Mouse (Mus musculus) gastrocnemius, adult 18-20 months (tissue): ENCODE measurements around the gene Pop4. TPM values are rescaled to one million over a fixed set of nuclear protein-coding genes. Genes with fewer than 3 reads are reported as not detected.

Experiments used
- DNase-seq: peaks from one replicate; pipeline ENCODE4 v3.0.0; 2021; ENCODE audit warnings: low spot score
- total RNA-seq, 2 experiments: library from RNA; stranded (reverse); gene quantifications; 2 replicates each; pipeline ENCODE4 v1.2.3; 2021

Pop4 gene
- total RNA-seq, 2 experiments from 2014 or later = 6.1 to 7.5 TPM

DNA sequence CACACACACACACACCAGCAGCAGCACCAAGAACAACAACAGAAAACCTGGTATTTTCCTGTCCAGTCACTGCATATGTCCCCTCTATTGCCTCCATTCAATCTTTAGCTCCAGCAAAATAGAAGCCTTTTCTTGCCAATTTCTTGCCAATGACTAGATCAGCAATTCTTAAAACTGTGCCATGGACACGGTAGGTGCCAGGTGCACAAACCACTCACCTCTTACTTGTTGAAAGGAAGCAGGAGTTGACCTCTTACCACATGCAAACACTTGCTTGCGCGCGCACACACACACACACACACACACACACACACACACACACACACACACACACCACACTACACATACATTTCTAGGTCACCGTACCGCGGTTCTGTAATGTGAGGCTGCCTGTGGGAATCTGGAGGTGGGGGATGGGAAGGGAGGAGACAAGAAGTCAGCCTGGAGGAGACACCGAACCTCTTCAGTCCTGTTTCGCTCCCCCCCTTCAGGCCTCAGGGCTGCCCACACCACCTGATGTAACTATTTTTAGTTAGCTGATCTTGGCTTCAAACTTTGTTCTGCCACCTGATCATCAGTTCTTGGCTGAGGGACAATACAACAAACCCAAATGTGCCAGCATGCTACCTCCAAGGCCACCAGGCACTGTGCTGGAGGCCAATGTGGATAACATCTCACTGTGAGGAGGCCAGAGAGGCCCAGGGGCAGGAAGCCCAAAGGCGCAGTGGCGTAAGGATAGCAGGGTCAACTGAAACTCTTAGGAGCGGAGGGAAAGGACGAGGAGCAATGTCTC, 46.5 kb downstream of the Pop4 start:
- DNase-seq = peak; percentile 87

DNA sequence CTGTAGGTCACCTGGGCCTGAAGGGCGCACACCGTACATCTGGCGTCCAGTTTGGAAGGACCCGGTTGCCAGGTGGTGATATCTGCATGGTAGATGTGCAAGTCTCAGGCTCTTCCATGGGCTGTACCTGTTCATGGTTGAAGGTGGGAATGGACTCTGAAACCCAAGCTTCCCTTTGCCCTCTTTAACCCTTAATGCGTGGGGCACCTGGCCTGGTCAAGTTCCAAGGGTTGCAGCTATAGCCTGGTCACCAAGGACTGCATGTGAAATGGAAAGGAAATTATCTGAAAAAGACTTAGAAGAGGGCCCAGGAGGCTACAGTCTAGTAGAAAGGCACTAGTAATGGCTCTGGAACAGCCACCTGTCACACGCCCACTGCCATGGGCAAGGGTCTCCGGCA, 50.4 kb downstream of the Pop4 start:
- DNase-seq = no peak

DNA sequence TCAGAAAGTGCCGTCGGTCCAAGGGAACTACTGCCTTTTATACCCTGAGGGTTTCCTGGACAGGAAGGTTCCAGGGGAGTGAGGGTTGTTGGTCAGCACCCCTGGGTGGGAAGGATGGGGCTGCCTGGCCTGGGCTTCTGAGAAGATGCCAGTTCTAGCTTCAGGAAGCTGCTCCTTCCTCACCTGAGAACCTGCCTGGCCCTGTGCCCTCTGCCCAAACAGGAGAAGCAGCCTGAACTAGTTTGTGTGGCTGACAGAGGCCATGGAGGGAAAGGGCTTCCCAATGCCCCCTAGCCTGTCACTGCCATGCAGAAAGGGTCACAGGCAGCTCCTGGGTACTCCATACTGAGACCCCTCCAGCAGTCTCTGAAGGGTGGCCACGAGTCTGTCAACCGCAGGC, 51.7 kb downstream of the Pop4 start:
- DNase-seq = no peak

DNA sequence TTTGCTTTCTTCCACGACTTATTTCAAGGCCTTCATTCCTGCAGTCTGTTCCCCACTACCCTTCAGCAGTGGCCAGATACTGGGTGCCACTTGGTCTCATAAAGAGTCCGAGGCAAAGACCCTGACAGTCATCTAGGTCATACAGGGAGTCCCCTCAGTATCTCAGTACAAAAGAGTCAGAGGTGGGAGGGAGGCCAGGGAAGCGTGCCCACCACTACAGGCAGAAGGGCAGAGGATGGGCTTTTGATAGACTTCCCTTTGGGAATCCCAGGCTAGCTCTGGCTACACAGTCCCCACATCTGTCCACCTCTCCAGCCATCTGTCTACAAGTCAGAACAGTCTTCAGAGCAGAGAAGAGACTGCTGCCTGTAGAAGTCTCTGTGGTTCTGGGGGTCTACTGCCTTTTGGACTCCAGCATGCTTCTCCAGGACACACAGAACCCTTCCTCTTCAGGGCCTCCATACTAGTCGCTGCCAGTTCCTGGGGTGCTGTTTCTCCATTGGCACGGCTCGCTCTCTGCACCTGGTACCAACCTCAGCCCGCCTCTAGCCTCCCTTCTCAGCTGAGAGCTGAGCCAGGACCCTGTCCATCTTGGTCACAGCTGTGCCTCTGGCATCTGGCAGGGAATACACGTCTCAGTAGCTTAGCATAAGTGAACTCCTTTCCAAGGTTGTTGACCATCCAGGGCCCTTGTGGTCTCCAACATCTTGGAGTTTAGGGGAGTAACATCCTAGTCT, 52.4 kb downstream of the Pop4 start:
- no peak for DNase-seq

DNA sequence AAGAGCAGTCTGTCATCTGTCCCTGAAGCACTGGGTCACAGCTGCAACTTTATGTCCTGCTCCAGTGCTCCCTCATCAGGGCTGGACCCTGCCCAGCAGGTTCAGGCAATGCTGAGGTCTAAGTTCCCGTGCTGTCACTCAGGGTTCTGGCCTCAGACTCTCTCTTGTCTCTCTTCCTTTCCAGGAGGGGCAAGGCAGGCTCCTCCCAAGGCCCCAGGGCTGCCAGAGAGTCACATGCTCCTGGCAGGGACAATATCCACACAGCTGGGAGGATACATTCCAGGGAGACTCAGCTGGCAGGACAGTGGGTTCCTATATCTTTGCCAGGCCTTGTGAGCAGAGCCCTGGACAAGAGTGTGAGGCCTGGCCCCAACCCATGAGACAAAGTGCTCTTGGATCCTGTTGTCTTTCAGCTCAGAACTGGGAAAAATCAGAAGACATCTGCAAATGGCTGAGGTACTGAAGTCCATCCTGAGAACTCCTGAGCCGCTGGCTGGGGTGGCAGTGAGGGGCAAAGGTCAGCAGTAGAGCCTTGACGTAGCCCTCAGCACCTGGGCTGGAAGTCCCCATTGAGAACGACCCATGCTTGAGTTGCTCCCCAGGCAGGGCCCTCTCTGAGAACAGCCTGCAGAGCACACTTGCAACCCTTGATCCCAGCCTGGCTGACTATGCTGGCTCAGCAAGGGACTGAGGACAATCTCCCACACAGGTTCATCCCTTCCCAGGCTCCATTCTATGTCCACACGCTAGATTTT, 53.6 kb downstream of the Pop4 start:
- DNase-seq = peak; percentile 97

DNA sequence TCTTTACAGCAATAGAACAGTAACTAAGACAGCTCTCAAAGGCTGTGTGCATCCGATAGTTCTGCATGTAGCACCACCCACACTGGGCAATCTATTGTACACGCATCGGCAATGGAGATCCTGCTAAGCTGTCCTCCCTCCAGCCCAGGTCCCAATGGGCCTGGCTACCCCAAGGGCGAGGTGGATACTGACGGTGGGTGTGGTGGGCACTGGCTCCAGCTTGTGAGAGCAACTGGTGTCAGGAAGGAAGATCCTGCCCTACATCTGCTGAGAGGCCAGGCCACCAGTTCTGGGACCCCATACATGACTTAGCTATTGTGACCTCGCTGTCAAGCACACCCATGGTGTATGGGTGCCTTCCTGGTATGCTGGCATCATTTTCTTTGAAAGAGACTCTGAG, 55.5 kb downstream of the Pop4 start:
- DNase-seq = no peak

DNA sequence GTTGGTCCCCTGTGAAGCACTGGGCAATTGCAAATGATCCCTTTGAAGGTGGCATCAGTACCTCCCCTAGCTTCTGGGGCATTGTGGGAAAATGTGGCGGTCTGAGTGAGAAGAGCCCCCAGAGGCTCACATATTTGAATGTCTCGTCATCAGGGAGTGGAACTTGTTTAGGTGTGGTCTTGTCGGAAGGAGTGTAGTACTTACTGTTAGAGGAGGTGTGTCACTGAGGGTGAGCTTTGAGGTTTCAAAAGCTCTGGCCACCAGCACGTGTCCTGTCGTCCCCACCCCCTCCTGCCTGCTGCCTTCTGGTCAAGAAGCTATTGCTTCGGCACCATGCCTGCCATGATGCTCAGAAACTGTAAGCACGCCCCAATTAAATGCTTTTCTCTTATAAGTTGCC, 55.9 kb downstream of the Pop4 start:
- DNase-seq = no peak

DNA sequence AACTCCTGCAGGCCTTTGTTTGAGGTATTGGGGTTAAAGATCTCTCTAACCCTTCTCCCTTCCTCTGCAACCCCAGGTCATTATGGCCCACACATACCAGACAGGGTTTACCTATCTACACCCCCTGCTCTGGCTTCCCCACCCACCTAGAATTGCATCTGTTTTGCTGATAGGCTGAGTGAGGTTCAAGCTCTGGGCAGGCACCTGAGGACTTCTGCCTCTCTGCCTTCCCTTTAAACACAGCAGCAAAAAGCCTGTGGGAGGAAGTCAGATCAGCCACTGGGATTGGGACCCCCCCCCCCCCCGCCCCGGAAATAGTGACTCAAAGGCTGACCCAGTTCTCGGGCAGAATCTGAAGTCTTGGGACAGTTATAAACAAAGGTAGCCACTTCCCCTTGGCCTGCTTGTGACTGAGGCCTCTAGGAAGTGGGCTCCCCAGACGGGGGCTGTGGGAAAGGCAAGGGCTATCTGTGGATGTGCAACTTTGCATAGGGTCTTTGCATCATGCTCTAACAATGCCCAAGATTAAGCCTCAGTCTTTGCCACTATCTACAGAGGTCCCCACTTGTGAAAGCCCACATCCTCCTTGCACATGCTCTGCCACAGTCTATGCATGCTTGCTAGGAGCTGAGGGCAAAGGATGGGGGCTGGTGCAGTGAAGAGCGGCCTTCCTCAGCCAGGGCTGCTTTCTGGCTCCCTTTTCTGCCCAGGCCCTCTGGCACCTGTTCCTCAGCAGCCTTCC, 56.6 kb downstream of the Pop4 start:
- no peak for DNase-seq

DNA sequence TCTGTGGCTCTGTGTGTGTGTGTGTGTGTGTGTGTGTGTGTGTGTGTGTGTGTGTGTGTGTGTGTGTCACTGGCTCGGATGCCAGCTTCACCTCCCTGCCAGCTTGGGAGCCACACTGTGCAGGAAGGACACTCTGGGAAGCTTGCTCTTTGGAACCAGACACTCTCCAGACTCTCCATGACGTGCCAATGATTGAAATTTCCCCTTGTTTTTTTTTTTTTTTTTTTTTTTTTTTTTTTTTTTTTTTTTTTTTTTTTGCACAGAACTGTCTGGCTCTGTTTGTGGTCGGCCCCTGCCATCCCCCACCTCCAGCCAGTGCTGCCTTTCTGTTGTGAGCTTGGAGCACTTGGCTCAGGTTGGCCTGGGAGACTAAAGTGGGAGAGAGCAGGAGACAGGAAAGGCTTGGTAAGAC, 58.6 kb downstream of the Pop4 start:
- DNase-seq = no peak

Other genes starting within 250 kb of the Pop4 start
- 10 to 100 TPM; 29.4 to 30.3 TPM for gene Uri1, start 247.9 kb downstream of the Pop4 start, total RNA-seq
- gene Ccne1, start 163.9 kb downstream of the Pop4 start, total RNA-seq = under 1 TPM in 1 of 2 experiments, not detected in 1; 0.14 TPM
- gene 1600014C10Rik, start 88.2 kb downstream of the Pop4 start, total RNA-seq = 10 to 100 TPM; 26.5 to 27.1 TPM
- 1 to 10 TPM; 5.7 to 8.4 TPM for gene Plekhf1, start 43.4 kb downstream of the Pop4 start, total RNA-seq